ENCODE assay signal across 25 mouse cellular contexts in genomic region chr9:75243052-75243451, GRCm38 (mm10). TPM values are rescaled to one million over a fixed set of nuclear protein-coding genes. Genes with fewer than 3 reads are reported as not detected.
DNase-seq lines count a peak whose midpoint lies in the region; ATAC-seq and TF ChIP-seq lines count a peak whose summit lies in the region.
"Had no signal": no experiment of that assay in that cellular context is flagged by ENCODE, and none has a peak within 500 bp of the region (broad histone marks: within the 10 kb centered on the region; RNA-seq: fewer than 3 reads in every experiment).

No protein-coding gene starts in this region.

- no peak overlapping the region for H3K9ac ChIP-seq in hindbrain, embryonic 16.5 days (ENCODE audit: low read depth, low read length)
- no peak overlapping the region for H3K9ac ChIP-seq in lung, embryonic 14.5 days
- no peak overlapping the region for H3K9ac ChIP-seq in midbrain, embryonic 13.5 days (replicated peaks)
- no peak overlapping the region for H3K9ac ChIP-seq in midbrain, embryonic 16.5 days (ENCODE audit: low read depth, low read length)
- no peak overlapping the region for H3K9ac ChIP-seq in forebrain, embryonic 12.5 days
- H3K9ac ChIP-seq: forebrain, postnatal 0 days; heart, embryonic 12.5 days; hindbrain, embryonic 14.5 days; liver, embryonic 12.5 days; liver, postnatal 0 days; neural tube, embryonic 13.5 days had no signal

- peaks cover 6% of the 10 kb centered on the region; the same call in 1 of the 2 replicates for H3K4me1 ChIP-seq in hindbrain, embryonic 10.5 days (replicated peaks)
- H3K4me1 ChIP-seq in hindbrain, embryonic 16.5 days (ENCODE audit: control insufficient read depth, insufficient read depth, low read depth, low read length) = peaks cover 5% of the 10 kb centered on the region; the same call in 1 of the 2 replicates
- H3K4me1 ChIP-seq in lung, embryonic 14.5 days (ENCODE audit: insufficient read depth) = 0 out of 2 replicates have a peak, but pooled peaks cover 3% of the 10 kb centered on the region
- peaks cover 7% of the 10 kb centered on the region for H3K4me1 ChIP-seq in midbrain, embryonic 13.5 days (replicated peaks)
- H3K4me1 ChIP-seq in midbrain, embryonic 16.5 days (ENCODE audit: control insufficient read depth, insufficient read depth, low read length) = 0 out of 2 replicates have a peak, but pooled peaks cover 4% of the 10 kb centered on the region
- peaks cover 7% of the 10 kb centered on the region for H3K4me1 ChIP-seq in forebrain, embryonic 12.5 days
- H3K4me1 ChIP-seq: liver, embryonic 12.5 days had no signal

- no peaks in the 10 kb centered on the region for H3K9me3 ChIP-seq in hindbrain, embryonic 10.5 days
- peaks cover 2% of the 10 kb centered on the region; the same call in 1 of the 2 replicates for H3K9me3 ChIP-seq in hindbrain, embryonic 16.5 days (ENCODE audit: control insufficient read depth, low read length)
- no peaks in the 10 kb centered on the region for H3K9me3 ChIP-seq in lung, embryonic 14.5 days (ENCODE audit: low read depth, low read length)
- no peaks in the 10 kb centered on the region for H3K9me3 ChIP-seq in midbrain, embryonic 13.5 days
- H3K9me3 ChIP-seq in midbrain, embryonic 16.5 days (replicated peaks; ENCODE audit: control insufficient read depth, low read length, poor library complexity, severe bottlenecking) = 0 out of 2 replicates have a peak, but pooled peaks cover 3% of the 10 kb centered on the region
- no peaks in the 10 kb centered on the region for H3K9me3 ChIP-seq in forebrain, embryonic 12.5 days
- H3K9me3 ChIP-seq: heart, embryonic 12.5 days; liver, embryonic 12.5 days; neural tube, embryonic 13.5 days had no signal

- intact Hi-C loops in left cerebral cortex, postnatal 36 days (cut with DNase I) = no loop called here

- TF ChIP-seq CTCF in lung, embryonic 14.5 days (IDR thresholded peaks at IDR 0.05; ENCODE audit: low read depth) = no peak

- no peak overlapping the region for H3K4me3 ChIP-seq in hindbrain, embryonic 10.5 days
- H3K4me3 ChIP-seq in hindbrain, embryonic 16.5 days (ENCODE audit: low read length) = no peak overlapping the region
- H3K4me3 ChIP-seq in lung, embryonic 14.5 days (ENCODE audit: low read depth, low read length) = no peak overlapping the region
- no peak overlapping the region for H3K4me3 ChIP-seq in midbrain, embryonic 13.5 days (replicated peaks)
- H3K4me3 ChIP-seq in midbrain, embryonic 16.5 days (ENCODE audit: low read depth, low read length) = no peak overlapping the region
- H3K4me3 ChIP-seq in forebrain, embryonic 12.5 days (replicated peaks) = no peak overlapping the region
- H3K4me3 ChIP-seq: erythroblast, embryonic 14.5 days; heart, adult 2 months; heart, embryonic 12.5 days; liver, embryonic 12.5 days; neural tube, embryonic 13.5 days had no signal

- H3K27ac ChIP-seq in hindbrain, embryonic 10.5 days = peak overlapping the region; percentile 36; the same call in 1 of the 2 replicates
- no peak overlapping the region for H3K27ac ChIP-seq in hindbrain, embryonic 16.5 days (ENCODE audit: low read depth, low read length)
- H3K27ac ChIP-seq in lung, embryonic 14.5 days (ENCODE audit: low read depth) = peak overlapping the region; percentile 69
- no peak overlapping the region for H3K27ac ChIP-seq in midbrain, embryonic 13.5 days
- H3K27ac ChIP-seq in midbrain, embryonic 16.5 days (ENCODE audit: low read length) = no peak overlapping the region
- no peak overlapping the region for H3K27ac ChIP-seq in forebrain, embryonic 12.5 days
- H3K27ac ChIP-seq: heart, adult 2 months; hindbrain, embryonic 14.5 days; liver, embryonic 12.5 days; neural tube, embryonic 13.5 days had no signal

- H3K27me3 ChIP-seq in hindbrain, embryonic 10.5 days (ENCODE audit: insufficient read depth, poor library complexity, severe bottlenecking) = no peaks in the 10 kb centered on the region
- no peaks in the 10 kb centered on the region for H3K27me3 ChIP-seq in hindbrain, embryonic 16.5 days (replicated peaks; ENCODE audit: control insufficient read depth, insufficient read depth, low read length)
- H3K27me3 ChIP-seq in lung, embryonic 14.5 days (ENCODE audit: insufficient read depth, low read length) = no peaks in the 10 kb centered on the region
- no peaks in the 10 kb centered on the region for H3K27me3 ChIP-seq in midbrain, embryonic 13.5 days
- H3K27me3 ChIP-seq in midbrain, embryonic 16.5 days (ENCODE audit: control insufficient read depth, insufficient read depth, low read depth, low read length) = no peaks in the 10 kb centered on the region
- no peaks in the 10 kb centered on the region for H3K27me3 ChIP-seq in forebrain, embryonic 12.5 days
- H3K27me3 ChIP-seq: heart, embryonic 12.5 days; liver, embryonic 12.5 days; neural tube, embryonic 13.5 days; Patski had no signal

- no peak for ATAC-seq in hindbrain, embryonic 16.5 days
- no peak for ATAC-seq in lung, embryonic 14.5 days (ENCODE audit: insufficient read depth)
- peak; percentile 24; the same call in 1 of the 2 replicates for ATAC-seq in midbrain, embryonic 13.5 days
- ATAC-seq in midbrain, embryonic 16.5 days = no peak
- no peak for ATAC-seq in forebrain, embryonic 12.5 days (ENCODE audit: low FRiP score)
- ATAC-seq: inflammation-experienced regulatory T-cells, adult 6 months; liver, embryonic 12.5 days; liver, postnatal 0 days; Patski had no signal

- 87% methylated on average over 6 of the region's 6 CpGs for WGBS in hindbrain, embryonic 10.5 days
- 83% methylated on average over 6 of the region's 6 CpGs for WGBS in hindbrain, embryonic 16.5 days
- 55% methylated on average over 6 of the region's 6 CpGs for WGBS in lung, embryonic 14.5 days
- 78% methylated on average over 6 of the region's 6 CpGs for WGBS in midbrain, embryonic 13.5 days
- WGBS in midbrain, embryonic 16.5 days = 63% methylated on average over 6 of the region's 6 CpGs
- 81% methylated on average over 6 of the region's 6 CpGs for WGBS in forebrain, embryonic 12.5 days

- H3K36me3 ChIP-seq in hindbrain, embryonic 10.5 days = no peaks in the 10 kb centered on the region
- no peaks in the 10 kb centered on the region for H3K36me3 ChIP-seq in hindbrain, embryonic 16.5 days (ENCODE audit: control insufficient read depth, insufficient read depth, low read length)
- peaks cover 16% of the 10 kb centered on the region for H3K36me3 ChIP-seq in lung, embryonic 14.5 days (ENCODE audit: insufficient read depth)
- no peaks in the 10 kb centered on the region for H3K36me3 ChIP-seq in midbrain, embryonic 13.5 days
- H3K36me3 ChIP-seq in midbrain, embryonic 16.5 days (ENCODE audit: control insufficient read depth, insufficient read depth, low read length) = no peaks in the 10 kb centered on the region
- H3K36me3 ChIP-seq in forebrain, embryonic 12.5 days (replicated peaks) = no peaks in the 10 kb centered on the region
- H3K36me3 ChIP-seq: heart, embryonic 12.5 days; liver, embryonic 12.5 days; neural tube, embryonic 13.5 days had no signal

- DNase-seq in hindbrain, embryonic 10.5 days (ENCODE audit: low spot score) = no peak
- no peak for DNase-seq in lung, embryonic 14.5 days
- no peak for DNase-seq in lung, adult 18-20 months
- DNase-seq in left cerebral cortex, postnatal 36 days (ENCODE audit: low spot score in 2 of 2) = peak; percentile 59 to 71
- DNase-seq: forebrain, postnatal 0 days; heart, adult 2 months; heart, postnatal 4 days; kidney, adult 11 months; kidney, postnatal 14 days; liver, postnatal 0 days; spleen, adult 18-20 months; thymus, adult 18-20 months; thymus, postnatal 25 days had no signal

- no peak overlapping the region for H3K4me2 ChIP-seq in hindbrain, embryonic 16.5 days (ENCODE audit: low read length)
- H3K4me2 ChIP-seq in lung, embryonic 14.5 days = no peak overlapping the region
- H3K4me2 ChIP-seq in midbrain, embryonic 13.5 days (replicated peaks) = no peak overlapping the region
- no peak overlapping the region for H3K4me2 ChIP-seq in midbrain, embryonic 16.5 days (ENCODE audit: low read length)
- H3K4me2 ChIP-seq in forebrain, embryonic 12.5 days = no peak overlapping the region
- H3K4me2 ChIP-seq: heart, embryonic 12.5 days; hindbrain, embryonic 14.5 days; liver, embryonic 12.5 days; neural tube, embryonic 13.5 days had no signal

RNA-seq across cellular contexts. Expression of gene Myo5c, which starts 11.2 kb away (rescaled TPM):
- 0.52 and 1.6 TPM in 2 replicates for polyA plus RNA-seq in hindbrain, embryonic 10.5 days (2016; fragmentation: Nextera tagmentation; extraction: Ambion mirVana)
- polyA plus RNA-seq in hindbrain, embryonic 16.5 days (2015; fragmentation: Nextera tagmentation; extraction: Ambion mirVana) = 0.41 and 0.51 TPM in 2 replicates
- polyA plus RNA-seq in lung, embryonic 14.5 days (2014; fragmentation: Nextera tagmentation; extraction: Ambion mirVana) = 28.9 and 29.9 TPM in 2 replicates
- polyA plus RNA-seq in midbrain, embryonic 13.5 days (2015; fragmentation: Nextera tagmentation; extraction: Ambion mirVana) = 0.50 and 0.59 TPM in 2 replicates
- polyA plus RNA-seq in midbrain, embryonic 16.5 days (2015; fragmentation: Nextera tagmentation; extraction: Ambion mirVana) = 0.26 and 0.53 TPM in 2 replicates
- 1 to 10 TPM; 4.4 to 6.3 TPM for total RNA-seq in left cerebral cortex, postnatal 36 days (2021)
- polyA plus RNA-seq in forebrain, embryonic 12.5 days (2016; fragmentation: Nextera tagmentation; extraction: Ambion mirVana) = 0.63 and 1.3 TPM in 2 replicates
- total RNA-seq: MEL had no signal
- polyA plus RNA-seq: erythroblast, embryonic 14.5 days had no signal

Comparison
In these comparisons a context has a peak if more than half of its experiments do, and no peak if none do; other contexts are left out.
1. H3K27ac ChIP-seq: peak in hindbrain, embryonic 10.5 days (single experiment) and lung, embryonic 14.5 days (single experiment); none in hindbrain, embryonic 16.5 days (single experiment), midbrain, embryonic 13.5 days (single experiment), midbrain, embryonic 16.5 days (single experiment) and forebrain, embryonic 12.5 days (single experiment).
2. DNase-seq: peak in left cerebral cortex, postnatal 36 days (2 of 2); none in hindbrain, embryonic 10.5 days (single experiment), lung, embryonic 14.5 days (single experiment) and lung, adult 18-20 months (0 of 2).
3. RNA of gene Myo5c, which starts 11.2 kb away (polyA plus RNA-seq): 28.9 to 29.9 TPM in lung, embryonic 14.5 days; 0.63 to 1.3 TPM in forebrain, embryonic 12.5 days, 0.26 to 0.53 TPM in midbrain, embryonic 16.5 days, 0.52 to 1.6 TPM in hindbrain, embryonic 10.5 days, 0.41 to 0.51 TPM in hindbrain, embryonic 16.5 days and 0.50 to 0.59 TPM in midbrain, embryonic 13.5 days; every median in the first group is over 10 times any median in the second.